Mouse (Mus musculus) neural tube, embryonic 10.5 days (tissue): ENCODE results near the gene Depdc1b.

Source experiments
- DNase-seq: peaks from one replicate; pipeline ENCODE4 v3.0.0-alpha.2; 2017; ENCODE audit warnings: low spot score; ENCODE audit errors: extremely low spot score

The Depdc1b gene

GRCm38 (mm10) chr13:108315702-108316486, at the start of gene Depdc1b:
Gene Depdc1b, plus strand, starts transcription at chr13:108316332.
- DNase-seq, result peak; percentile 94

- no peak for DNase-seq
These were observed 48.1 kb upstream of the Depdc1b start for GRCm38 (mm10) chr13:108267841-108268634.

- no peak for DNase-seq
These were observed 44.5 kb upstream of the Depdc1b start for GRCm38 (mm10) chr13:108271458-108272148.

GRCm38 (mm10) chr13:108272332-108272731, 43.8 kb upstream of the Depdc1b start:
- DNase-seq, result no peak

GRCm38 (mm10) chr13:108273034-108273433, 43.1 kb upstream of the Depdc1b start:
- DNase-seq, result no peak

GRCm38 (mm10) chr13:108273456-108273855, 42.7 kb upstream of the Depdc1b start:
- no peak for DNase-seq

GRCm38 (mm10) chr13:108276561-108276960, 39.6 kb upstream of the Depdc1b start:
- DNase-seq, result no peak

GRCm38 (mm10) chr13:108277320-108277719, 38.8 kb upstream of the Depdc1b start:
- no peak for DNase-seq

- DNase-seq, result no peak
These were observed 37.5 kb upstream of the Depdc1b start for GRCm38 (mm10) chr13:108278592-108278991.

GRCm38 (mm10) chr13:108284312-108284711, 31.8 kb upstream of the Depdc1b start:
- DNase-seq, result no peak

- no peak for DNase-seq
These were observed 28.2 kb upstream of the Depdc1b start for GRCm38 (mm10) chr13:108287953-108288352.

- DNase-seq, result no peak
These were observed 26.7 kb upstream of the Depdc1b start for GRCm38 (mm10) chr13:108289436-108289835.

GRCm38 (mm10) chr13:108290314-108290713, 25.8 kb upstream of the Depdc1b start:
- no peak for DNase-seq

- DNase-seq, result peak; percentile 53
These were observed 18.6 kb upstream of the Depdc1b start for GRCm38 (mm10) chr13:108297350-108298093.

GRCm38 (mm10) chr13:108298241-108298640, 17.9 kb upstream of the Depdc1b start:
- DNase-seq, result no peak

- DNase-seq, result peak; percentile 32
These were observed 15.7 kb upstream of the Depdc1b start for GRCm38 (mm10) chr13:108300346-108300950.

GRCm38 (mm10) chr13:108301411-108301810, 14.7 kb upstream of the Depdc1b start:
- DNase-seq, result peak; percentile 15

GRCm38 (mm10) chr13:108302957-108303675, 13.0 kb upstream of the Depdc1b start:
- DNase-seq, result no peak

GRCm38 (mm10) chr13:108303841-108304240, 12.3 kb upstream of the Depdc1b start:
- DNase-seq, result no peak

- DNase-seq, result no peak
These were observed 11.5 kb upstream of the Depdc1b start for GRCm38 (mm10) chr13:108304680-108305079.
